Comparison of ENCODE assay signal across 8 mouse cellular contexts in the genomic region with DNA sequence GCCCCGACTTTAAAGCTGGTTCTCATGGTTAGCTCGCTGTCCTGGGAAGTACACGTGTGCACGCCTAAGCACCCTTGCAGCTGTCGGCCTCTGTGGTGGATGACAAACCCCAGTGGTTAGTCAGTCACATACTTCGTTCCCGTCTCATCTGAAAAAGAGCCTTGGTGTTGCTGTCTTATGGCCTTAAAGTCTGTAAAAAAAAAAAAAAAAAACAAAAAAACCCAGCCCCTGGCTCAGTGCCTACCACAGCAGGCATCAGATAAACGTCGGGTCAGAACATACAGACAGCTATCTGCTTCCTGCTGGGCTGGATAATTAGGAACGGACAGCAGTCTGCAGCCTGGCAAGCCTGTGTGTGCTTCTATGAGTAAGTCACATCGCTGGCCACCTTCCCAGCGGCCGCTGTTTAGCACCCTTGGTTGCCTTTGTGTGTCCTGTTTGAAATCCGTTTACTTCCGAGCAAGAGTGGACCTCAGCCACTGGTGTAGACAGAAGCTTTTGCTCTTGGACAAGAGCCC. TPM values are rescaled to one million over a fixed set of nuclear protein-coding genes. Genes with fewer than 3 reads are reported as not detected.
DNase-seq lines count a peak whose midpoint lies in the region; ATAC-seq and TF ChIP-seq lines count a peak whose summit lies in the region.

No protein-coding gene starts in this region.

- H3K4me3 ChIP-seq in gastrocnemius, adult 2 months: no peak overlapping the region

- intact Hi-C loops in gastrocnemius, adult 2 months (cut with DNase I): no loop called here

- no peak for TF ChIP-seq CTCF in gastrocnemius, adult 2 months (IDR thresholded peaks at IDR 0.05)

- peak; percentile 40 for ATAC-seq in granulocyte monocyte progenitor cell, adult 5-6 weeks (replicated peaks; ENCODE audit: poor library complexity, severe bottlenecking)

- peak; percentile 66 for DNase-seq in gastrocnemius, adult 2 months
- DNase-seq in gastrocnemius, adult 18-20 months (ENCODE audit: low spot score): no peak
- peak; percentile 72 for DNase-seq in urinary bladder, postnatal 14 days (ENCODE audit: low spot score)
- no peak for DNase-seq in urinary bladder, postnatal 10 days (ENCODE audit: low spot score)
- peak; percentile 41 for DNase-seq in lung, postnatal 25 days (ENCODE audit: low spot score)
- no peak for DNase-seq in thymus, postnatal 25 days
- no peak for DNase-seq in spleen, postnatal 14 days (ENCODE audit: low spot score in 2 of 2)

- peak overlapping the region; percentile 48 for H3K27ac ChIP-seq in gastrocnemius, adult 2 months

RNA-seq across cellular contexts. Expression of a gene that starts 19.9 kb away (rescaled TPM):
- 10 to 100 TPM; 27.8 to 31.3 TPM for total RNA-seq in gastrocnemius, adult 2 months (2021)
- 10 to 100 TPM; 24.1 to 24.3 TPM for total RNA-seq in gastrocnemius, adult 18-20 months (2021)
- total RNA-seq in granulocyte monocyte progenitor cell, adult 5-6 weeks (2014; fragmentation: Nextera tagmentation): 166 and 176 TPM in 2 replicates
- 169 and 186 TPM in 2 replicates for total RNA-seq in granulocyte monocyte progenitor cell, adult 5-6 weeks (2017)

RNA-seq across cellular contexts. Expression of a gene that starts 46.4 kb away (rescaled TPM):
- total RNA-seq in gastrocnemius, adult 2 months (2021): 10 to 100 TPM; 22.0 to 24.0 TPM
- 10 to 100 TPM; 23.3 to 24.4 TPM for total RNA-seq in gastrocnemius, adult 18-20 months (2021)
- 30.6 and 31.7 TPM in 2 replicates for total RNA-seq in granulocyte monocyte progenitor cell, adult 5-6 weeks (2014; fragmentation: Nextera tagmentation)
- 54.3 and 75.1 TPM in 2 replicates for total RNA-seq in granulocyte monocyte progenitor cell, adult 5-6 weeks (2017)

RNA-seq across cellular contexts. Expression of a gene that starts 49.4 kb away (rescaled TPM):
- total RNA-seq in gastrocnemius, adult 2 months (2021): 1 to 10 TPM; 1.2 to 2.2 TPM
- total RNA-seq in gastrocnemius, adult 18-20 months (2021): 1 to 10 TPM; 2.3 to 3.4 TPM
- 3.3 and 9.7 TPM in 2 replicates for total RNA-seq in granulocyte monocyte progenitor cell, adult 5-6 weeks (2014; fragmentation: Nextera tagmentation)
- 0.21 and 0.95 TPM in 2 replicates for total RNA-seq in granulocyte monocyte progenitor cell, adult 5-6 weeks (2017)

Comparison
In these comparisons a context has a peak if more than half of its experiments do, and no peak if none do; other contexts are left out.
1. DNase-seq: peak in gastrocnemius, adult 2 months (single experiment), urinary bladder, postnatal 14 days (single experiment) and lung, postnatal 25 days (single experiment); none in gastrocnemius, adult 18-20 months (single experiment), urinary bladder, postnatal 10 days (single experiment), thymus, postnatal 25 days (single experiment) and spleen, postnatal 14 days (0 of 2).
2. RNA of a gene that starts 19.9 kb away (total RNA-seq): 166 to 186 TPM in granulocyte monocyte progenitor cell, adult 5-6 weeks; 27.8 to 31.3 TPM in gastrocnemius, adult 2 months and 24.1 to 24.3 TPM in gastrocnemius, adult 18-20 months; every median in the first group is over 4 times any median in the second.